Mouse (Mus musculus): ENCODE results near the gene Cyth3. TPM values are rescaled to one million over a fixed set of nuclear protein-coding genes. Genes with fewer than 3 reads are reported as not detected.
A peak's percentile ranks its signal among the peaks of the same experiment; 100 is the strongest.

The Cyth3 gene
- total RNA-seq, 2 experiments from 2014 or later: 33.5 to 39.5 TPM

GRCm38 (mm10) chr5:143686456-143686855 is 64.2 kb downstream of the Cyth3 start:
- intact Hi-C loops (cut with DNase I; ENCODE audit: low total_unique reads): no loop called here

GRCm38 (mm10) chr5:143687589-143687988 is 65.3 kb downstream of the Cyth3 start:
- no peak for DNase-seq
- intact Hi-C loops (cut with DNase I; ENCODE audit: low total_unique reads): no loop called here

More at GRCm38 (mm10) chr5:143686456-143686855, 64.2 kb downstream of the Cyth3 start:
- no peak for DNase-seq

GRCm38 (mm10) chr5:143690392-143690791 is 68.1 kb downstream of the Cyth3 start:
- no peak for DNase-seq
- intact Hi-C loops (cut with DNase I; ENCODE audit: low total_unique reads): no loop called here

GRCm38 (mm10) chr5:143690926-143691325 is 68.7 kb downstream of the Cyth3 start:
- DNase-seq: no peak
- intact Hi-C loops (cut with DNase I; ENCODE audit: low total_unique reads): no loop called here

GRCm38 (mm10) chr5:143696323-143696722 is 74.1 kb downstream of the Cyth3 start:
- DNase-seq: no peak
- intact Hi-C loops (cut with DNase I; ENCODE audit: low total_unique reads): no loop called here

DNA sequence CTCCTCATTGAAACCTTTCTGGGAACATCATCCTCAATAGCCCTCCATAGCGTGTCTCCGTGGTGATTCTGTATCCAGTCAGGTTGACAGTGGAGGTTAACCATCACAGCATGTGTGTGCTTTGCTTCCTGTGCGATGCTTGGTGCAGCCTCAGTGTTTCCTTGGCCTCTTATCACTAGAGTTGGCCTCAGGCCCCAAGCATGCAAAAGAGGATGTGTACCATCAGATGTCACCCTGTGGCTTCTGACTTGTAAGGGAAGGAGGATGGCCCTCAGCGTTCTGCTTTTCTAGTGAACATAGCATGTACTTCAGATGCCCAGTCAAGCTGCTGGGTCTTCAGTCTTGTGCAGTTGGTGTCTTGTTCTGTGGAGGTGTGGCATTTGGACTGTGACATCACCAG is 76.2 kb downstream of the Cyth3 start:
- intact Hi-C loops (cut with DNase I; ENCODE audit: low total_unique reads): no loop called here

GRCm38 (mm10) chr5:143700247-143700646 is 78.0 kb downstream of the Cyth3 start:
- DNase-seq: no peak
- intact Hi-C loops (cut with DNase I; ENCODE audit: low total_unique reads): no loop called here

More for the DNA sequence above, 76.2 kb downstream of the Cyth3 start:
- no peak for DNase-seq

- intact Hi-C loops (cut with DNase I; ENCODE audit: low total_unique reads): no loop called here
- DNase-seq: no peak
Measured at GRCm38 (mm10) chr5:143701074-143701473, 78.8 kb downstream of the Cyth3 start.

DNA sequence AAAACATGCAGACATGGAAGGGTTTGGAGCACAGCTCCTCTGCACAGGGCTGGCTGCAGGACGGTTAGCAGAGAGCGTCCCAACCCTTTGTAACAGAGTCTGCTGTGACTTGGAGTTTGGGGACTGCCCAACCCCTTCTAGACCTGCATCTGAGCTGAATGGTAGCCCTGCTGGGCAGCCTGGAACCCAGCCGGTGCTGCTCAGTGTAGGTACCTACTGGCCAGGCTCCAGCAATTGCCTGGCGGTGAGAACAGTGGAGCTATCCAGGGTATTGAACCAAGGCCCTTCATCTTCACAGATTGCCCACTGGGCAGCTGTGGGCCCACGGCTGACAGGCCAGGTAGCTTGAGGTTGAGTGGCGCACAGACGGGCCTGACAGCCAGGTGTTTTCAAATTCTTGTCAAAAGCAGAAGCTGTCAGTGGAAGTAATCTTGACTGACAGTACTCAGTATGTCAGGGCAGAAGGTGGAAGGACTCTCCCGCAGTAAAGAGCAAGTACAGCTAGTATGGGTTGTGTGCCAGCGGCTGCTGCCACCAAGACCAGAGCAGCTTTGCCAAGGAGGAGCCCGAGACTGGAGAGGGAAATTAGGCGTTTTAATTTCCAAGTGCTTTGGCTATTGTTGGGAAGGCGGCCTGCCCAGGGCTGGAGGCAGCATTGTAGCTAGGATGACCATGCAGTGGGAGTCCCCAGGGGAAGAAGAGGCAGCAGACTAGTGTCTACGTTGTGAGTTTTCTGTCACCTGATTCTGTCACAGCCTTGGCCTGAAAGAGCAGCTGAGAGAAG is 82.8 kb downstream of the Cyth3 start:
- intact Hi-C loops (cut with DNase I; ENCODE audit: low total_unique reads): no loop called here
- DNase-seq: no peak

GRCm38 (mm10) chr5:143705659-143705982 is 83.4 kb downstream of the Cyth3 start:
- intact Hi-C loops (cut with DNase I; ENCODE audit: low total_unique reads): no loop called here
- DNase-seq: no peak

GRCm38 (mm10) chr5:143706030-143706821 is 84.0 kb downstream of the Cyth3 start:
- no peak for DNase-seq
- intact Hi-C loops (cut with DNase I; ENCODE audit: low total_unique reads): no loop called here

DNA sequence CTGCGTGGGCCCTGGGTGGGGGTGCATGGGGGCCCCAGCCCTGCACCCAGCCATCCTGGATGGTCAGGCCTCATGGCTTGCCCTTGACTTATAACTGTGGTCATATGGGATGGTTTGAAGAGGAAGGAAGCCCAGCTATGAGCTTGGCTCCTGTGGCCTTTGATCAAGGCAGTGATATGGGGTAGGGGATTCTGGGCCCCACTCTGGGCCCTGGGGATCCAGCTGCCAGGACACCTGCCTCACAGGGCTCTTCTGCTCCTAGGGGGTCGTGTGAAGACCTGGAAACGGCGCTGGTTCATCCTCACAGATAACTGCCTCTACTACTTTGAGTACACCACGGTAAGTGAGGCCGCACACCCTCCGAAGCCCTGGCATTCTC is 84.6 kb downstream of the Cyth3 start:
- no peak for DNase-seq
- intact Hi-C loops (cut with DNase I; ENCODE audit: low total_unique reads): no loop called here

- peak; percentile 73 for DNase-seq
- intact Hi-C loops (cut with DNase I; ENCODE audit: low total_unique reads): loop anchor here (5.0 kb wide), 1 partner anchor 144 kb away; no protein-coding TSS in a partner anchor
Measured at GRCm38 (mm10) chr5:143711326-143711725, 89.1 kb downstream of the Cyth3 start.

DNA sequence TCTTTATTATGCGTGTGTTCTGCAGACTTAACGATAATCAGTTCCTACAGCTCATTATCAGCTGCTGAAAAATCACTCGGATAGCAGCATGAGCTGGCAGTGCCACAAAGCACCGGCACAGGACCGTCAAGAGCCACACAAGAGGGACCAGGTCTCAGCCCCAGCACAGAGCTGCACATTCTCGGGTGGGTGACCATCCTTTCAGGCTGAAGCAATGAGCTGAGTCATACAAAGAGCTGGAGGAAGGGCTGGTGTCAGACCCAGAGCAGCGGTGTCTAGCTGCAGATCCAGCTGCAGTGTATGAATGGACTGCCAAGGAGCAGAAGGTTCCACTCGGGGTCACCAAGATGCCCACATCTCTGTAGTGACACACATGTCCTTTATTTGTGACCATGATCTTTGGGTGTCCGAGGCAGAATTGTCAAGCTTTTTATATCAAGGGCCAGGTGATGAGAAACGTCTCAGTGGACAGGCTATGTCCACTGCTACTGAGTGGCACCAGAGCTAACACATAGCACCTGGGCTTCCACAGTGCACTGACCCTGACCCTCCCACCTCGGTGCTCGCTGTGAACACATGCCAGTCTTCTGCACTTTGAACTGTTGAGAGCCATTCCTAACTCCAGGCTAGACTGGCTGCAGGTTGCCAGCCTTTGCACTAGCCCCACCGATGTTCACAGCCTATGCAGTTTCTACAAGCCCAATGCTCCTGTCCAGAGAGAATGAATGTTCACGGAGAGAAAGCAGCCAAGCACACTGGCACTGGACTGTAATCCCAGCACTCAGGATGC is 90.0 kb downstream of the Cyth3 start:
- intact Hi-C loops (cut with DNase I; ENCODE audit: low total_unique reads): loop anchor here (5.0 kb wide), 1 partner anchor 145 kb away; no protein-coding TSS in a partner anchor
- no peak for DNase-seq

GRCm38 (mm10) chr5:143721962-143722361 is 99.7 kb downstream of the Cyth3 start:
- intact Hi-C loops (cut with DNase I; ENCODE audit: low total_unique reads): no loop called here
- no peak for DNase-seq

DNA sequence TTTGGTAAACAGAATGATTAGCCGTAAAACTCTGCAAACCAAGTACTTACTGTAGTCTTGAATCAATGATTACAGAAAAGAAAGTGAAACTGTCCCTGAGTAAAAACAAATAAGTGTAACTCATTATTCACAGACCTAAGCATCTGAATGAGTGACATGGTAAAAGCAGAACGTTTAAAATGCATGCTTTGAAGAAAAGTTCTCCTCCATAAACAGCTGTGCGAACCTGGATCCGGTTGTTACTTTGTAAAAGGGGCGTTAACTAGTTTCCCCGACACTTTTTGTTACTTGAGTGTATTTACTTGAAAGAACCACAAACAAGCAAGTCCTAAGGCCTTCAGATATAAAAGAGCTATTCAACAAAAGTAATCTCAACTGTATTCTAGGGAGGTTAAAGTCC is 108.7 kb downstream of the Cyth3 start:
- intact Hi-C loops (cut with DNase I; ENCODE audit: low total_unique reads): loop anchor here (5.0 kb wide), 1 partner anchor 191 kb away; no protein-coding TSS in a partner anchor

GRCm38 (mm10) chr5:143731483-143732112 is 109.4 kb downstream of the Cyth3 start:
- DNase-seq: peak; percentile 40
- intact Hi-C loops (cut with DNase I; ENCODE audit: low total_unique reads): loop anchor here (5.0 kb wide), 1 partner anchor 191 kb away; no protein-coding TSS in a partner anchor

More for the DNA sequence above, 108.7 kb downstream of the Cyth3 start:
- DNase-seq: no peak

GRCm38 (mm10) chr5:143732180-143732891 is 110.1 kb downstream of the Cyth3 start, which contains the start of gene Usp42:
TSS of gene Usp42 (minus strand) at chr5:143732280.
- intact Hi-C loops (cut with DNase I; ENCODE audit: low total_unique reads): loop anchor here (5.0 kb wide), 1 partner anchor 190 kb away; no protein-coding TSS in a partner anchor
- DNase-seq: peak; percentile 98

All from gastrocnemius, postnatal 14 days (tissue).